In genomic region chr19:61237967-61238366, GRCm38 (mm10) we compare ENCODE assay signal across 24 mouse cellular contexts. TPM values are rescaled to one million over a fixed set of nuclear protein-coding genes. Genes with fewer than 3 reads are reported as not detected.
"Had no signal": no experiment of that assay in that cellular context is flagged by ENCODE, and none has a peak within 500 bp of the region (broad histone marks: within the 10 kb centered on the region; RNA-seq: fewer than 3 reads in every experiment).

No protein-coding gene starts in this region.

- H3K9ac ChIP-seq: lung, embryonic 15.5 days; midbrain, embryonic 13.5 days; midbrain, embryonic 15.5 days; neural tube, embryonic 12.5 days had no signal

- H3K4me2 ChIP-seq: lung, embryonic 15.5 days; midbrain, embryonic 11.5 days; midbrain, embryonic 13.5 days; midbrain, embryonic 15.5 days; neural tube, embryonic 12.5 days had no signal

- H3K27ac ChIP-seq: lung, embryonic 15.5 days; macrophage; midbrain, embryonic 13.5 days; midbrain, embryonic 15.5 days; neural tube, embryonic 12.5 days had no signal

- H3K27me3 ChIP-seq: lung, embryonic 15.5 days; midbrain, embryonic 13.5 days; midbrain, embryonic 15.5 days; neural tube, embryonic 12.5 days had no signal

- H3K9me3 ChIP-seq: lung, embryonic 15.5 days; midbrain, embryonic 13.5 days; midbrain, embryonic 15.5 days; neural tube, embryonic 12.5 days had no signal

- DNase-seq: lung, adult 2 months; lung, postnatal 14 days; lung, postnatal 36 days; right cerebral cortex, postnatal 14 days; thymus, adult 18-20 months; thymus, postnatal 14 days; thymus, postnatal 36 days had no signal

- H3K4me3 ChIP-seq: lung, embryonic 15.5 days; midbrain, embryonic 13.5 days; midbrain, embryonic 15.5 days; neural tube, embryonic 12.5 days had no signal

- ATAC-seq: lung, postnatal 0 days; midbrain, embryonic 13.5 days; midbrain, embryonic 15.5 days had no signal

- H3K36me3 ChIP-seq: lung, embryonic 15.5 days; midbrain, embryonic 13.5 days; midbrain, embryonic 15.5 days; neural tube, embryonic 12.5 days had no signal

- H3K4me1 ChIP-seq: lung, embryonic 15.5 days; midbrain, embryonic 13.5 days; midbrain, embryonic 15.5 days; neural tube, embryonic 12.5 days had no signal

RNA-seq across cellular contexts. Expression of gene Gm6020, which starts 54.3 kb away (rescaled TPM):
- total RNA-seq: megakaryocyte progenitor cell, adult 5-6 weeks; midbrain, postnatal 0 days; monocyte, adult 5-6 weeks; neutrophil, adult 5-6 weeks had no signal
- polyA plus RNA-seq: liver, embryonic 16.5 days; lung, adult 2 months; lung, embryonic 15.5 days; lung, postnatal 0 days; macrophage; midbrain, embryonic 11.5 days; midbrain, embryonic 13.5 days; midbrain, embryonic 15.5 days; midbrain, postnatal 0 days; neural tube, embryonic 12.5 days; neural tube, embryonic 14.5 days; spleen, adult 2 months; stomach, embryonic 14.5 days; stomach, embryonic 16.5 days; thymus, postnatal 0 days had no signal

RNA-seq across cellular contexts. Expression of gene Gm21060, which starts 58.9 kb away (rescaled TPM):
- total RNA-seq: megakaryocyte progenitor cell, adult 5-6 weeks; midbrain, postnatal 0 days; monocyte, adult 5-6 weeks; neutrophil, adult 5-6 weeks had no signal
- polyA plus RNA-seq: liver, embryonic 16.5 days; lung, adult 2 months; lung, embryonic 15.5 days; lung, postnatal 0 days; macrophage; midbrain, embryonic 11.5 days; midbrain, embryonic 13.5 days; midbrain, embryonic 15.5 days; midbrain, postnatal 0 days; neural tube, embryonic 12.5 days; neural tube, embryonic 14.5 days; spleen, adult 2 months; stomach, embryonic 14.5 days; stomach, embryonic 16.5 days; thymus, postnatal 0 days had no signal
